Mouse (Mus musculus): ENCODE measurements around the gene Polr2e.

Polr2e gene

GRCm38 (mm10) chr10:79988506-79989271 is 50.9 kb downstream of the Polr2e start, which contains the start of gene Cnn2:
Cnn2 (plus strand) TSS chr10:79988584.
- DNase-seq (ENCODE audit: low read depth, low spot score): no peak

- no peak for DNase-seq (ENCODE audit: low read depth, low spot score)
Observed at GRCm38 (mm10) chr10:79987771-79988505, 51.7 kb downstream of the Polr2e start.

- DNase-seq (ENCODE audit: low read depth, low spot score): no peak
Observed at GRCm38 (mm10) chr10:79986963-79987362, 52.6 kb downstream of the Polr2e start.

GRCm38 (mm10) chr10:79986232-79986878 is 53.2 kb downstream of the Polr2e start:
- DNase-seq (ENCODE audit: low read depth, low spot score): no peak

Measured in telencephalon, adult 2 months (tissue).